Mouse (Mus musculus) liver, embryonic 14.5 days (tissue): ENCODE measurements at regions not wholly inside any gene's neighbourhood (a gene's known extent, or its start where the extent isn't known, plus 50 kb on each side); places are given as distances from the start of the nearest gene placed in this dataset.

Experiments
- ATAC-seq: fragments of 200-750 bp; cut with Nextera tagmentation; 2 replicates; pipeline ENCODE4 v1.8.0; 2017; ENCODE audit warnings: moderate number of reproducible peaks, mild to moderate bottlenecking, moderate library complexity; ENCODE audit not compliant: insufficient read depth
- DNase-seq, 3 experiments: peaks; one replicate each; pipeline ENCODE4 v3.0.0-alpha.2; 2012 to 2013; ENCODE audit warnings: low read depth in 3 of 3, low spot score in 3 of 3
- H3K27ac ChIP-seq: fragments of 300-500 bp; sonication (generic); 2 replicates; pipeline ENCODE4 v1.5.1; 2014; ENCODE audit warnings: moderate library complexity, mild to moderate bottlenecking, control low read depth, inconsistent platforms
- H3K27me3 ChIP-seq: fragments of 300-500 bp; sonication (generic); 2 replicates; pipeline ENCODE4 v1.6.1; 2014; ENCODE audit warnings: mild to moderate bottlenecking, low read length, moderate library complexity; ENCODE audit not compliant: control insufficient read depth, insufficient read depth
- H3K36me3 ChIP-seq: fragments of 300-500 bp; sonication (generic); replicated peaks from 2 replicates; pipeline ENCODE4 v1.6.1; 2014; ENCODE audit warnings: low read depth; ENCODE audit not compliant: control insufficient read depth, insufficient read depth
- H3K4me1 ChIP-seq, 2 experiments: fragments of 200-500 bp in 1 of 2; fragments of 300-500 bp in 1 of 2; sonication (generic) in 1 of 2; replicated peaks; 2 replicates each; pipeline ENCODE4 v1.6.1; 2012 to 2014; ENCODE audit warnings: antibody characterized with exemption in 1 of 2, inconsistent platforms in 1 of 2, low read length in 1 of 2; ENCODE audit not compliant: control insufficient read depth in 2 of 2, insufficient read depth in 2 of 2
- H3K4me2 ChIP-seq: fragments of 300-500 bp; sonication (generic); 2 replicates; pipeline ENCODE4 v1.6.1; 2014; ENCODE audit warnings: low read depth, mild to moderate bottlenecking, control low read depth, moderate library complexity
- H3K4me3 ChIP-seq, 2 experiments: fragments of 200-500 bp in 1 of 2; fragments of 300-500 bp in 1 of 2; sonication (generic) in 1 of 2; 2 replicates each; pipeline ENCODE4 v1.5.1; 2012 to 2014; ENCODE audit warnings: low read depth in 2 of 2, low read length in 2 of 2, mild to moderate bottlenecking in 2 of 2, control low read depth in 1 of 2, inconsistent platforms in 1 of 2, moderate library complexity in 1 of 2; ENCODE audit not compliant: insufficient read depth in 1 of 2
- H3K9ac ChIP-seq: fragments of 300-500 bp; sonication (generic); replicated peaks from 2 replicates; pipeline ENCODE4 v1.6.1; 2014; ENCODE audit warnings: mild to moderate bottlenecking, control low read depth, moderate library complexity
- H3K9me3 ChIP-seq: fragments of 300-500 bp; sonication (generic); 2 replicates; pipeline ENCODE4 v1.6.1; 2016; ENCODE audit warnings: low read length, mixed read lengths; ENCODE audit not compliant: control insufficient read depth
- CTCF ChIP-seq: IDR thresholded peaks from 2 replicates; pipeline ENCODE4 v1.5.1; 2016; ENCODE audit warnings: antibody characterized with exemption, low read depth, control low read depth
- EP300 ChIP-seq: IDR thresholded peaks from 2 replicates; pipeline ENCODE4 v1.6.1; 2016; ENCODE audit warnings: antibody characterized with exemption, low read depth
- WGBS: fragments of 180-500 bp; shearing (Covaris S2); extraction: QIAGEN DNeasy Blood & Tissue Kit; methylation state at CpG from one replicate; pipeline ENCODE4 v1.1.7; 2014; ENCODE audit not compliant: insufficient replicate concordance; 5-methylcytosine and 5-hydroxymethylcytosine counted together

DNA sequence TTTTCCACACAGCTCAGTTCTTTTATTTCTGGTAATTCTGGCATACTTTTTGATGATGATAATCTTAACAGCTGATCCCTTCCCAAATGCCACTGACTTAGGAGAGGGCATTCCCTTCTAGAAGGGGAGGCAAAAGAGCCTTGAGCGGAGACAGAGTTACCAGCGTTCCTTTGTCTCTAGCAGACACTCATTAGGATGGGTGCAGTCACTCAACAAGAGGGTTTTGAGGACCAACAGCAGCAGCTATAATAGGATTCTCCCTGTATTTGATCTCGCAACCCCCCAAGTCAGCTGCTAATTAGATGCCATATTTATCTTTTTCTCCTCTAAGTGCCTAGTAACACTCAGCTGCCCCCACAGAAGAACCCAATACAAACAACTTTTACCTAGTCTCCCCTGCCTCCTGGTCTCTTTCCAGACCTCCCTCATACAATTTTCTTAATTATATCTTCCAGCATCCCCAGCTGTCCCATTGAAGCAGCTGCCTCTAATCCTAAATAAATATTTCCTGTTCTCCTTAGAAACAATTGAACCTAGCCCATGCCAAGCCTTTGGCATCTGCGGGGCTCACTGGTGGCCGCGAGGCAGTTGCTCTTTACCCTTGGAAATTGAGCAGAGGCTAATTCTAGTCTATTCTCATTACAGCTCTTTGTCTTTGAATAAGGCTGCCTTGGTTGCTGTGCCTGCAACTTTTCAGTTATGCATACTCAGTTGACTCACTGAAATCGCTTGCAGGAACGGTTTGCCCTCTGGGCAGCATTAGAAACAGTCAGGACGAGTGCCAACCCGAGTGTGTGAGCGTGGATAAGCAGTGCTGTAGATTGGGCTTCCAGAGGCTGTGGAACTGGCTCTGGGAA is 286.6 kb downstream of the Slc30a10 start:
- no peak overlapping the region for H3K4me2 ChIP-seq
- H3K9me3 ChIP-seq, result no peaks in the 10 kb centered on the region
- H3K36me3 ChIP-seq, result no peaks in the 10 kb centered on the region
- ATAC-seq, result no peak
- H3K27me3 ChIP-seq, result no peaks in the 10 kb centered on the region
- no peak for TF ChIP-seq CTCF
- 60% methylated on average over 11 of the region's 11 CpGs for WGBS
- DNase-seq, result no peak
- H3K4me3 ChIP-seq, result no peak overlapping the region
- no peak overlapping the region for H3K27ac ChIP-seq
- no peak overlapping the region for H3K9ac ChIP-seq
- no peaks in the 10 kb centered on the region for H3K4me1 ChIP-seq

DNA sequence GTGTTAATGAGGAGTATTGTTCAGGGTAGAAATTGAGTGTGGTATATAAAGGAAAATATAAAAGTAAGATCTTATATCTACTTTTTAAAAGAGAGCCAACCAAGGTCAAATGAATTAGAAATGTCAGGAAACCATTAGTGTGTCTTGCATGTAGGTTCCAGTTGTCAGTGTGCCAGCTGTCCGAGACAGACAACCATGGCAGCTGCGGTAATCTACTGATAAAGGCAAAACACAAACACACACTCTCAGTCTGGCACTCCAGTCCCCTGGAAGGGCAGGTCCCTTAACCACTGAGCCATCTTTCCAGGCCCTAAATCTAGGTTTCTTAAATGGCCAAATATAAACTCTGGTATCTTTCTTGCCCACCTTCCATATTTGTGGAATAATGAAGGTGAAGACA is 294.6 kb downstream of the Slc30a10 start:
- no peaks in the 10 kb centered on the region for H3K36me3 ChIP-seq
- no peak overlapping the region for H3K4me2 ChIP-seq
- no peak overlapping the region for H3K27ac ChIP-seq
- ATAC-seq (no peak), DNase-seq (no peak)
- no peaks in the 10 kb centered on the region for H3K9me3 ChIP-seq
- no peaks in the 10 kb centered on the region for H3K27me3 ChIP-seq
- no peak overlapping the region for H3K4me3 ChIP-seq
- H3K9ac ChIP-seq, result no peak overlapping the region
- 45% methylated on average over 2 of the region's 2 CpGs for WGBS
- TF ChIP-seq EP300, result no peak
- no peak for TF ChIP-seq CTCF
- no peaks in the 10 kb centered on the region for H3K4me1 ChIP-seq

DNA sequence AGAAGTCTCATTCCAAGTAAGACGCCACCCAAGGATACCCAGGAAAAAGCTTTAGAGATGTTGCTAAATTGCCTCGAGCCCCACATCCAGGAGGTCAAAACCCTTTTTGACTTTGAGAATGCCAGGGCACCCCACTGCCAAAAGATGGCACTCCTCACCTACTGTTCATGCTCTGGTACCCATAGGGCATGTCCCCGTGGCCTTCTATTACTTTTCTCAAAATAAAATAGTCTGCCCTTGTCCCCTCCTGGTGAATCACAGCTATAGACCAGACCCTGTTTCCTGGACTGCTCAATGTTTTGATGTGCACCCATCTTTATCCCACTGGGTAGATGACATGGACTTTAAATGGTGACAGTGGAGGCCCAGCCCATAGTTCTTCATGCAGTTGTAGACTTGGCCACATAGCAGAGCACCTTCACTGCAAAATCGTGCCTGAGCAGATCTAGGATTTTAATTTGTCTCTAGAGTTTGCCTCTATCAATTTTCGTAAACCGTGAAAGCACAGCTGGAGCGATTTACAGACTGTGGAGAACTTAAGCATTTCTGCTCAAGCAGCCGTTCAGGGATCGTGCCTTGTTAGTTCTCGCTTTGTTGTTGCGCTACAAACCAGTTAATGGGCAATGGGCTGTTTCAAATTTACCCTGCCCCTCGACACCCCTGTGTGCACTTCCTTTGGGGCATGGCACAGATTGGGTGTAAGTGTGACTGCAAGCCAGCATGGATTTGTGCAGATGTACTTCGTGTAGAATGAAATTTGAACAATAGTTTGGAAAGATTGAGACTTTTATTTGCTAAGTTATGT is 300.0 kb downstream of the Slc30a10 start:
- DNase-seq (no peak), ATAC-seq (no peak; the same call in 1 of the 2 replicates)
- no peak for TF ChIP-seq EP300
- no peak for TF ChIP-seq CTCF
- Histone ChIP-seq H3K4me2 (no peak overlapping the region), H3K4me1 (no peaks in the 10 kb centered on the region), H3K27me3 (no peaks in the 10 kb centered on the region; the same call in 1 of the 2 replicates), H3K9ac (no peak overlapping the region), H3K4me3 (no peak overlapping the region), H3K27ac (no peak overlapping the region), H3K9me3 (no peaks in the 10 kb centered on the region), H3K36me3 (no peaks in the 10 kb centered on the region)
- WGBS, result 54% methylated on average over 13 of the region's 13 CpGs

- no peak overlapping the region for H3K27ac ChIP-seq
- no peaks in the 10 kb centered on the region; the same call in 1 of the 2 replicates for H3K27me3 ChIP-seq
- no peak overlapping the region for H3K4me3 ChIP-seq
- H3K4me1 ChIP-seq, result no peaks in the 10 kb centered on the region
- H3K9me3 ChIP-seq, result no peaks in the 10 kb centered on the region
- no peak overlapping the region for H3K9ac ChIP-seq
- no peak for ATAC-seq
- no peak overlapping the region for H3K4me2 ChIP-seq
- DNase-seq, result no peak
- H3K36me3 ChIP-seq, result no peaks in the 10 kb centered on the region
- TF ChIP-seq EP300 (no peak), CTCF (no peak)
- 61% methylated on average over 2 of the region's 2 CpGs for WGBS
Observed at GRCm38 (mm10) chr1:185757376-185757775, 302.7 kb downstream of the Slc30a10 start.

GRCm38 (mm10) chr1:185774202-185774601 is 319.6 kb downstream of the Slc30a10 start:
- WGBS, result 28% methylated on average over 3 of the region's 3 CpGs
- DNase-seq (no peak), ATAC-seq (no peak)
- Histone ChIP-seq H3K27ac (no peak overlapping the region), H3K27me3 (no peaks in the 10 kb centered on the region), H3K9ac (no peak overlapping the region), H3K36me3 (no peaks in the 10 kb centered on the region), H3K9me3 (no peaks in the 10 kb centered on the region), H3K4me3 (no peak overlapping the region), H3K4me2 (no peak overlapping the region), H3K4me1 (no peaks in the 10 kb centered on the region)
- no peak for TF ChIP-seq CTCF
- no peak for TF ChIP-seq EP300
